Mouse (Mus musculus) heart, adult 2 months (tissue): ENCODE measurements at regions not wholly inside any gene's neighbourhood (a gene's known extent, or its start where the extent isn't known, plus 50 kb on each side); places are given as distances from the start of the nearest gene placed in this dataset.

Experiments used
- DNase-seq, 2 experiments: peaks; one replicate each; pipeline ENCODE4 v3.0.0; 2021
- H3K27ac ChIP-seq: fragments of 200-600 bp; 2 replicates; pipeline ENCODE4 v1.8.1; 2022
- H3K27me3 ChIP-seq: fragments of 200-500 bp; 2 replicates; pipeline ENCODE4 v1.6.1; 2012; ENCODE audit warnings: mild to moderate bottlenecking, low read length, inconsistent platforms, mixed read lengths; ENCODE audit not compliant: control insufficient read depth, insufficient read depth
- H3K36me3 ChIP-seq: fragments of 200-500 bp; 2 replicates; pipeline ENCODE4 v1.6.1; 2012; ENCODE audit warnings: low read length, inconsistent platforms; ENCODE audit not compliant: control insufficient read depth, insufficient read depth
- H3K4me1 ChIP-seq: fragments of 200-500 bp; 2 replicates; pipeline ENCODE4 v1.6.1; 2011; ENCODE audit warnings: low read length; ENCODE audit not compliant: control insufficient read depth, insufficient read depth
- H3K4me3 ChIP-seq: fragments of 200-600 bp; 2 replicates; pipeline ENCODE4 v1.8.1; 2022
- H3K79me2 ChIP-seq: fragments of 200-500 bp; replicated peaks from 2 replicates; pipeline ENCODE4 v1.6.1; 2012; ENCODE audit warnings: mild to moderate bottlenecking, inconsistent platforms, low read length, moderate library complexity, mixed read lengths; ENCODE audit not compliant: control insufficient read depth, insufficient read depth
- H3K9ac ChIP-seq: fragments of 200-500 bp; 2 replicates; pipeline ENCODE4 v1.6.1; 2012; ENCODE audit warnings: low read depth, mild to moderate bottlenecking, control low read depth, inconsistent platforms, low read length, mixed read lengths
- CTCF ChIP-seq: fragments of 200-600 bp; IDR thresholded peaks from 2 replicates; pipeline ENCODE4 v1.8.1; 2022; ENCODE audit warnings: antibody characterized with exemption, mild to moderate bottlenecking, moderate library complexity
- EP300 ChIP-seq: fragments of 200-500 bp; IDR thresholded peaks from 2 replicates; pipeline ENCODE4 v1.6.1; 2011; ENCODE audit warnings: low read depth, low read length, control low read depth; ENCODE audit not compliant: insufficient read depth
- POLR2A ChIP-seq: fragments of 200-500 bp; IDR thresholded peaks from 2 replicates; pipeline ENCODE4 v1.6.1; 2011; ENCODE audit warnings: mild to moderate bottlenecking, low read depth, low read length, control low read depth; ENCODE audit not compliant: insufficient read depth
- whole genome bisulfite sequencing: fragments of 180-500 bp; shearing (Covaris S2); methylation state at CpG from one replicate; pipeline ENCODE4 v1.1.7; 2018; 5-methylcytosine and 5-hydroxymethylcytosine counted together
- intact Hi-C: fragments of 180-260 bp; cut with DNase I; formaldehyde crosslinking; loops from one replicate; pipeline ENCODE4 v1.15.1; 2025

GRCm38 (mm10) chrX:11626274-11626878 lies 298.8 kb downstream of the H2al1j start:
- Histone ChIP-seq H3K4me1 (no peaks in the 10 kb centered on the region), H3K9ac (no peak overlapping the region), H3K27ac (no peak overlapping the region), H3K79me2 (no peaks in the 10 kb centered on the region), H3K36me3 (no peaks in the 10 kb centered on the region), H3K4me3 (no peak overlapping the region), H3K27me3 (no peaks in the 10 kb centered on the region)
- no peak for DNase-seq
- WGBS, result 72% methylated on average over 10 of the region's 10 CpGs
- TF ChIP-seq EP300 (no peak), POLR2A (no peak), CTCF (no peak)
- intact Hi-C loops, result no loop called here

- no peaks in the 10 kb centered on the region for H3K36me3 ChIP-seq
- intact Hi-C loops, result no loop called here
- TF ChIP-seq EP300 (no peak), CTCF (no peak), POLR2A (no peak)
- no peak overlapping the region for H3K4me3 ChIP-seq
- no peak overlapping the region for H3K9ac ChIP-seq
- DNase-seq, result no peak
- no peak overlapping the region for H3K27ac ChIP-seq
- no peaks in the 10 kb centered on the region for H3K4me1 ChIP-seq
- 59% methylated on average over 2 of the region's 2 CpGs for WGBS
- no peaks in the 10 kb centered on the region for H3K27me3 ChIP-seq
- no peaks in the 10 kb centered on the region for H3K79me2 ChIP-seq
Observed at GRCm38 (mm10) chrX:11629362-11629761, 301.7 kb downstream of the H2al1j start.

GRCm38 (mm10) chrX:11629906-11630305 lies 302.3 kb downstream of the H2al1j start:
- no peak overlapping the region for H3K9ac ChIP-seq
- no peaks in the 10 kb centered on the region for H3K27me3 ChIP-seq
- intact Hi-C loops, result loop anchor here (5.0 to 10.0 kb wide), 2 partner anchors 175 to 622 kb away; no protein-coding TSS in a partner anchor
- no peaks in the 10 kb centered on the region for H3K79me2 ChIP-seq
- WGBS, result 18% methylated on average over 1 of the region's 1 CpGs
- no peaks in the 10 kb centered on the region for H3K36me3 ChIP-seq
- peak; percentile 39 to 43 for DNase-seq
- no peak overlapping the region for H3K4me3 ChIP-seq
- H3K27ac ChIP-seq, result no peak overlapping the region
- no peaks in the 10 kb centered on the region for H3K4me1 ChIP-seq
- TF ChIP-seq POLR2A (no peak), EP300 (peak; percentile 56; the same call in 1 of the 2 replicates), CTCF (peak; percentile 75)

- Histone ChIP-seq H3K4me3 (no peak overlapping the region), H3K36me3 (no peaks in the 10 kb centered on the region), H3K27me3 (no peaks in the 10 kb centered on the region), H3K4me1 (no peaks in the 10 kb centered on the region), H3K27ac (no peak overlapping the region), H3K9ac (no peak overlapping the region), H3K79me2 (no peaks in the 10 kb centered on the region)
- WGBS, result 41% methylated on average over 14 of the region's 14 CpGs
- TF ChIP-seq CTCF (no peak), EP300 (no peak), POLR2A (no peak)
- intact Hi-C loops, result loop anchor here (5.0 to 10.0 kb wide), 2 partner anchors 173 to 621 kb away; no protein-coding TSS in a partner anchor
- DNase-seq, result no peak
Observed at GRCm38 (mm10) chrX:11631186-11631913, 303.7 kb downstream of the H2al1j start.

DNA sequence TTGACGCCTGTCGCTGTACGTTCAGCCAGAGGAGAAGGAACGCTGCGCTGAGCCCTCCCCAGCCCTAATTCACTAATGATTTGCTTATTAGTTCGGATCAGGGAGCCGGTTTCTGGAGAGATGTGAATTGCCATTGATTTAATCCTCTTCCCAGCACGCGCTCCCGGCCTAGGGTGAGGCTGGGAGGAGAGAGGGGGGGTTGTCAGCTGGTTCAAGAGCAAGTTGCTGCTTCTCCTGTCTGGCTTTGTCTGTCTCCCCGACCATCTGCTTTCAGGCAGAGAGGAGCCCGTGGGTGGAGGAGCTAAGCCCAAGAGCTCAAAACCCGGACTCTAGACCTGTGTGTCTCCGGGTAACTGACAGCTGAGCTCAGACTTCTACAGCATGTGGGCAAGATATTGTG lies 304.4 kb downstream of the H2al1j start:
- Histone ChIP-seq H3K27me3 (no peaks in the 10 kb centered on the region), H3K4me1 (no peaks in the 10 kb centered on the region), H3K79me2 (no peaks in the 10 kb centered on the region), H3K9ac (no peak overlapping the region), H3K4me3 (no peak overlapping the region), H3K36me3 (no peaks in the 10 kb centered on the region), H3K27ac (no peak overlapping the region)
- TF ChIP-seq CTCF (no peak), POLR2A (no peak), EP300 (no peak)
- 40% methylated on average over 14 of the region's 14 CpGs for WGBS
- no peak for DNase-seq
- intact Hi-C loops, result loop anchor here (5.0 to 10.0 kb wide), 2 partner anchors 173 to 620 kb away; no protein-coding TSS in a partner anchor

DNA sequence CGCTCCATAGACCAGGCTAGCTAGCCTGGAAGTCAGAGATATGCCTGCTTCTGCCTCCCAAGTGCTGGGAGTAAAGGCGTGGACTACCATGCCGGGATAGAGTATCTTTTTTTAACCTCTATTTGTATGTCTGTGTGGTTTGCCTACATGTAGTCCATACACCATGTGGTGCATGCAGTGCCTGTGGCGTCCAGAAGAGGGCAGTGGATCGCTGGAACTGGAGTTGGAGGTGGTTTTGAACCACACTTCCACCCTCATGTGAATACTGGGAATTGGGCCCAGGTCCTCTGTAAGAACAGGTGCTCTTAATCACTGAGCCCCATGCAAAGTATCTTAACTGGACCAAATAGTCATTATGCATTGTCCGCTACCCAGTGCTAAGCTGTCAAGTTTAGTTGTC lies 306.2 kb downstream of the H2al1j start:
- TF ChIP-seq CTCF, result peak; percentile 66
- TF ChIP-seq EP300, result no peak
- TF ChIP-seq POLR2A, result no peak
- Histone ChIP-seq H3K27ac (no peak overlapping the region), H3K79me2 (no peaks in the 10 kb centered on the region), H3K27me3 (no peaks in the 10 kb centered on the region), H3K4me3 (no peak overlapping the region), H3K4me1 (no peaks in the 10 kb centered on the region), H3K36me3 (no peaks in the 10 kb centered on the region), H3K9ac (no peak overlapping the region)
- no peak for DNase-seq
- 65% methylated on average over 6 of the region's 6 CpGs for WGBS
- intact Hi-C loops, result loop anchor here (5.0 to 10.0 kb wide), 2 partner anchors 171 to 618 kb away; no protein-coding TSS in a partner anchor
